Mouse (Mus musculus) MEL (cell line): ENCODE measurements around the gene Slc25a20.

ENCODE experiments used
- CTCF ChIP-seq, 3 experiments: IDR thresholded peaks in 2 of 3; conservative IDR thresholded peaks in 1 of 3; 2 replicates each; pipeline ENCODE4 v1.5.1; 2011 to 2012; ENCODE audit warnings: low read length in 3 of 3, low read depth in 2 of 3, mild to moderate bottlenecking in 2 of 3, improper control_type of control experiment in 1 of 3, inconsistent platforms in 1 of 3, mixed read lengths in 1 of 3, moderate library complexity in 1 of 3; ENCODE audit not compliant: control insufficient read depth in 1 of 3, insufficient read depth in 1 of 3, poor library complexity in 1 of 3, severe bottlenecking in 1 of 3
- ETS1 ChIP-seq: IDR thresholded peaks from 2 replicates; pipeline ENCODE4 v1.6.1; 2012; ENCODE audit warnings: low read depth, mild to moderate bottlenecking, inconsistent platforms, low read length, improper control_type of control experiment, moderate library complexity
- GATA1 ChIP-seq: IDR thresholded peaks from 2 replicates; pipeline ENCODE4 v1.6.1; 2011; ENCODE audit warnings: low read depth, low read length, improper control_type of control experiment
- SIN3A ChIP-seq: IDR thresholded peaks from 2 replicates; pipeline ENCODE4 v1.6.1; 2012; ENCODE audit warnings: low read length, improper control_type of control experiment, inconsistent platforms
- TAL1 ChIP-seq: IDR thresholded peaks from 2 replicates; pipeline ENCODE4 v1.6.1; 2012; ENCODE audit warnings: mild to moderate bottlenecking, inconsistent platforms, low read length, moderate library complexity, mixed read lengths

DNA sequence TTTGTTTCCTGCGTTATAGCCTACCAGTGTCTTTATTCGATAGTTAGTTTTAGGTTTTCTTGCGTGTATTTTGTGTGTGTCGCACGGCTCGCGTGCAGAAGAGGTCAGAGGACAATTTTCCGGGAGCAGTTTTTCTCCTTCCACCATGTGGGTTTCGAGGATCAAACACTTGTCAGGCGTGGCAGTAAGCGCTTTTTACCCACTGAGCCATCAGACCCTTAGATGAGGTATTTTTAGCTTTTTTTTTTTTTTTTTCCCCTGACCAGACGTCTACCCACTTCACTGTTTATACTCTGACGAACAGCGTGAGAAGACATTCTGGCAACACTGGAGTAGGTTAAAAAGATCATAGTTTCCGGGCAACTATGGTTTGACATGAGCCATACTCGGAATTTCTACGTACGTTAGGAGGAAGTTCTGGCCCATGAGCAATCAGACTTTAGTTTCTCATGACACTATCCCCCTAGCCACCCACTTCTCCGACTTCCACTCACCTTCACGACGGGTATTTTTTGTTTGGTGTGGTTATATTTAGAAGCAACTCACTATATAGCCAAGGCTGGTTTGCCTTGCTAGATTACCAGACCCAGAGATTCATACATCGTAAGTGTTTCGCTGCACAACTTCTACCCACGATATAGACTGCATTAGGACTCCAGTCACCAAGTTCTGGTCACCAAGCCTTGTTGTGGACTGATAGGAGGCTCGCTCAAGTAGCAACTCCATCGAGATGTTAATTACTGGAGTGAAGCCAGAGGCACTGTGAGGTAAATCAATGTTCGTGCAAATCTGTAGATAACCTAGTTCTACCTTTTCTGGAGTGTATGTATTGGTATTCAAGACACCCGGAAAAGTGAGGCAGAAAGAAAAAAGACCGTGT is 12.1 kb upstream of the Slc25a20 start:
- TF ChIP-seq CTCF (IDR thresholded peaks at IDR 0.05 in 2 of 3, conservative IDR thresholded peaks at IDR 0.05 in 1 of 3; ENCODE audit: control insufficient read depth in 1 of 3, insufficient read depth in 1 of 3, low read depth in 2 of 3, low read length in 3 of 3, poor library complexity in 1 of 3, severe bottlenecking in 1 of 3) (no peak), ETS1 (no peak), SIN3A (peak; percentile 41), GATA1 (no peak), TAL1 (no peak)
